Mouse (Mus musculus): ENCODE results near the gene Saxo1.

- no peak for TF ChIP-seq CTCF (IDR thresholded peaks at IDR 0.05; ENCODE audit: low read depth, low read length)
- no peak for TF ChIP-seq POLR2A (IDR thresholded peaks at IDR 0.05; ENCODE audit: insufficient read depth, low read length)
- no peak for TF ChIP-seq EP300 (IDR thresholded peaks at IDR 0.05; ENCODE audit: insufficient read depth, low read depth, low read length)
Measured at GRCm38 (mm10) chr4:86425581-86425980, 132.5 kb downstream of the Saxo1 start.

Measured in ES-Bruce4 (cell line).